Mouse (Mus musculus): Measurements from ENCODE around the gene Dock11. TPM values are rescaled to one million over a fixed set of nuclear protein-coding genes. Genes with fewer than 3 reads are reported as not detected.

Gene Dock11
- 2.4 and 2.6 TPM in 2 replicates for polyA plus RNA-seq (2012; rRNA removed)

GRCm38 (mm10) chrX:35888087-35888895 is at the start of gene Dock11:
Dock11 (plus strand) TSS chrX:35888832.

GRCm38 (mm10) chrX:36111622-36112421 is 223.2 kb downstream of the Dock11 start, which contains the start of gene Il13ra1:
Il13ra1 (plus strand) TSS chrX:36112110.

Other genes starting within 250 kb of the Dock11 start
- 1.4 and 2.0 TPM in 2 replicates for gene Il13ra1, start 223.3 kb downstream of the Dock11 start, polyA plus RNA-seq (2012; rRNA removed)

All from liver, embryonic 14 days (tissue).